Mouse (Mus musculus): ENCODE results near the gene Olfr741.

- no peak for TF ChIP-seq CTCF (IDR thresholded peaks at IDR 0.05; ENCODE audit: low read depth, low read length)
- no peak for TF ChIP-seq TAL1 (conservative IDR thresholded peaks at IDR 0.05; ENCODE audit: low read depth, low read length)
- TF ChIP-seq GATA1 (IDR thresholded peaks at IDR 0.05; ENCODE audit: borderline replicate concordance, low read length): no peak
- TF ChIP-seq POLR2AphosphoS5 (IDR thresholded peaks at IDR 0.05; ENCODE audit: insufficient replicate concordance, low read depth, low read length): no peak
These were observed 49.0 kb downstream of the Olfr741 start, which contains the start of gene Olfr743 for GRCm38 (mm10) chr14:50521539-50521938.
